Mouse (Mus musculus): ENCODE measurements around the gene Tlnrd1. TPM values are rescaled to one million over a fixed set of nuclear protein-coding genes. Genes with fewer than 3 reads are reported as not detected.

Tlnrd1 gene
- polyA plus RNA-seq, 1 experiment from 2014 or later, result 7.5 TPM

Other genes starting within 250 kb of the Tlnrd1 start
- gene Il16, start 138.6 kb downstream of the Tlnrd1 start, polyA plus RNA-seq (2015; fragmentation: Nextera tagmentation; extraction: Ambion mirVana), result 0.74 and 0.88 TPM in 2 replicates
- gene Cfap161, start 89.4 kb downstream of the Tlnrd1 start, polyA plus RNA-seq (2015; fragmentation: Nextera tagmentation; extraction: Ambion mirVana), result 0.26 and 0.89 TPM in 2 replicates
- 68.6 and 69.6 TPM in 2 replicates for gene Mesd, start 161 bp upstream of the Tlnrd1 start, polyA plus RNA-seq (2015; fragmentation: Nextera tagmentation; extraction: Ambion mirVana)
- gene Cemip, start 202.2 kb upstream of the Tlnrd1 start, polyA plus RNA-seq (2015; fragmentation: Nextera tagmentation; extraction: Ambion mirVana), result 0.16 and 0.28 TPM in 2 replicates